Mouse (Mus musculus): ENCODE data around the gene Nedd8. TPM values are rescaled to one million over a fixed set of nuclear protein-coding genes. Genes with fewer than 3 reads are reported as not detected.

The Nedd8 gene
- polyA plus RNA-seq, 1 experiment from 2014 or later = 212 TPM

- Histone ChIP-seq H3K27ac (ENCODE audit: low read length) (no peak overlapping the region), H3K4me1 (ENCODE audit: control insufficient read depth, low read depth, low read length) (no peaks in the 10 kb centered on the region), H3K27me3 (ENCODE audit: control insufficient read depth, insufficient read depth, low read depth, low read length) (no peaks in the 10 kb centered on the region), H3K36me3 (ENCODE audit: control insufficient read depth, insufficient read depth) (no peaks in the 10 kb centered on the region), H3K4me3 (ENCODE audit: low read depth, low read length) (no peak overlapping the region), H3K9ac (ENCODE audit: low read depth, low read length) (no peak overlapping the region), H3K9me3 (replicated peaks; ENCODE audit: control insufficient read depth, low read length) (no peaks in the 10 kb centered on the region), H3K4me2 (ENCODE audit: low read depth, low read length) (no peak overlapping the region)
- 74% methylated on average over 7 of the region's 7 CpGs for WGBS (ENCODE audit: insufficient replicate concordance)
- no peak for ATAC-seq (ENCODE audit: low read depth)
These were observed 20.4 kb downstream of the Nedd8 start for GRCm38 (mm10) chr14:55651528-55651927.

GRCm38 (mm10) chr14:55649884-55650283, 22.0 kb downstream of the Nedd8 start, which contains the start of gene Tssk4:
TSS of gene Tssk4 (plus strand) at chr14:55650184.
- 65% methylated on average over 2 of the region's 2 CpGs for WGBS (ENCODE audit: insufficient replicate concordance)
- no peaks in the 10 kb centered on the region for H3K9me3 ChIP-seq (replicated peaks; ENCODE audit: control insufficient read depth, low read length)
- H3K4me3 ChIP-seq (ENCODE audit: low read depth, low read length) = no peak within 1 kb of the TSS
- H3K36me3 ChIP-seq (ENCODE audit: control insufficient read depth, insufficient read depth) = peaks cover 4% of the 10 kb centered on the region; the same call in 1 of the 2 replicates
- H3K27ac ChIP-seq (ENCODE audit: low read length) = no peak within 1 kb of the TSS
- peaks cover 8% of the 10 kb centered on the region for H3K4me1 ChIP-seq (ENCODE audit: control insufficient read depth, low read depth, low read length)
- ATAC-seq (ENCODE audit: low read depth) = no peak
- H3K4me2 ChIP-seq (ENCODE audit: low read depth, low read length) = no peak within 1 kb of the TSS
- no peak within 1 kb of the TSS for H3K9ac ChIP-seq (ENCODE audit: low read depth, low read length)
- no peaks in the 10 kb centered on the region for H3K27me3 ChIP-seq (ENCODE audit: control insufficient read depth, insufficient read depth, low read depth, low read length)

DNA sequence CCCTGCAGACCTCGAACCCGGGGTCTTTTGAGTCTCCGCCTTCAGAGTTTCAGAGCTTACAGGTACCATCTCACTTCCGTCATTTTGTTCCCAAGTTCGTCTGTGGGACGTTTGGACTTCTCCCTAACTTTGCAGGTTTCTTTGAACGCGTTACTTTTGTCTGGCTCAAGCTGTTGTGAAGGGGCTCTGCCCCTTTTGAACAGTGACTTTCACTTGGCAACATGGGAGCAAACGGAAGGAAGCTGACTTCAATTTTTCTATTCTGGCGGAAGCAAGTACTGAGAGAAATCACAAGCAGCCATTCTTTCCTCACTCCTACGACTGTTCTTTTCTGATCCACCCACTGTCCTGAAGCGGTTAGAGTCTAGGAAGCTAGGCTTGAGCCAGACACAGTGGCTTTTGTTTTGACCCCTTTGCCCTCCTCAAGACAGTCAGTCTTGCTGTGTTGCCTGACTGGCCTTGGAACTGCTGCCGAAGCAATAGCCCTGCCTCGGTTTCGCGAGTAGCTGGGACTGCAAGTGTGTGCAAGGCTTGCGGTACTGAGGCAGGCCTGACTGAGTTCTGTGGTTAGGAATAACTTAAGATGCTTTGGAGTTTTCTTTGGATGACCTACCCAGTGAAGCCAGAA, 27.5 kb downstream of the Nedd8 start:
- Histone ChIP-seq H3K9me3 (replicated peaks; ENCODE audit: control insufficient read depth, low read length) (no peaks in the 10 kb centered on the region), H3K36me3 (ENCODE audit: control insufficient read depth, insufficient read depth) (peaks cover 21% of the 10 kb centered on the region), H3K4me2 (ENCODE audit: low read depth, low read length) (peak overlapping the region; percentile 85), H3K9ac (ENCODE audit: low read depth, low read length) (peak overlapping the region; percentile 98), H3K27ac (ENCODE audit: low read length) (peak overlapping the region; percentile 93), H3K27me3 (ENCODE audit: control insufficient read depth, insufficient read depth, low read depth, low read length) (no peaks in the 10 kb centered on the region), H3K4me3 (ENCODE audit: low read depth, low read length) (peak overlapping the region; percentile 99), H3K4me1 (ENCODE audit: control insufficient read depth, low read depth, low read length) (peaks cover 28% of the 10 kb centered on the region)
- ATAC-seq (ENCODE audit: low read depth) = no peak
- 15% methylated on average over 17 of the region's 17 CpGs for WGBS (ENCODE audit: insufficient replicate concordance)

- Histone ChIP-seq H3K9ac (ENCODE audit: low read depth, low read length) (peak within 1 kb of the TSS; percentile 98), H3K4me3 (ENCODE audit: low read depth, low read length) (peak within 1 kb of the TSS; percentile 99), H3K36me3 (ENCODE audit: control insufficient read depth, insufficient read depth) (peaks cover 27% of the 10 kb centered on the region), H3K9me3 (replicated peaks; ENCODE audit: control insufficient read depth, low read length) (no peaks in the 10 kb centered on the region), H3K27me3 (ENCODE audit: control insufficient read depth, insufficient read depth, low read depth, low read length) (no peaks in the 10 kb centered on the region), H3K4me2 (ENCODE audit: low read depth, low read length) (peak within 1 kb of the TSS; percentile 85), H3K27ac (ENCODE audit: low read length) (peak within 1 kb of the TSS; percentile 93), H3K4me1 (ENCODE audit: control insufficient read depth, low read depth, low read length) (peaks cover 28% of the 10 kb centered on the region)
- ATAC-seq (ENCODE audit: low read depth) = peak; percentile 87
- under 1% methylated on average over 87 of the region's 89 CpGs for WGBS (ENCODE audit: insufficient replicate concordance)
These were observed 28.6 kb downstream of the Nedd8 start, which contains the start of gene Tm9sf1 for GRCm38 (mm10) chr14:55643060-55643907. TSS of gene Tm9sf1 (minus strand) at chr14:55643806.

DNA sequence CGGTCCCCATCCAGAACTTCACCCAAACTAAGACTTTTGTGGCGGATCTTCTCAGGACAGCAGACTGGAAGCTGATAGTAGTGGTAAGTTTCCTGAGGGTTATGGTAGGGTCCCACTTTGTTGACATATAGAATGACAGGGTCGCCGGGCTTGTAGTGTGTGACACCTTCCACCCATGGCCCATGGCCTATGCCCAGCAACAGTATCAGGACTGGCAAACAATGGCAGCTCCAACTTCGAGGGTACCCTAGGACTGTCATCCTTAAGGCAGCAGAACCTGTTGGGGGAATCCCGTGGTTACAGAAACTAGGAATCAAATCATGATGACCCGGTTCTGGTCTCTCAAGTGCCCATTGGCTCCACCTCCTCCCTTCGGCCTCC, 29.3 kb downstream of the Nedd8 start:
- ATAC-seq (ENCODE audit: low read depth) = 0 out of 2 replicates have a peak, but pooled peaks have one; percentile 2
- peak overlapping the region; percentile 99 for H3K4me3 ChIP-seq (ENCODE audit: low read depth, low read length)
- H3K27ac ChIP-seq (ENCODE audit: low read length) = peak overlapping the region; percentile 93
- H3K4me2 ChIP-seq (ENCODE audit: low read depth, low read length) = peak overlapping the region; percentile 85
- H3K4me1 ChIP-seq (ENCODE audit: control insufficient read depth, low read depth, low read length) = peaks cover 28% of the 10 kb centered on the region
- no peaks in the 10 kb centered on the region for H3K9me3 ChIP-seq (replicated peaks; ENCODE audit: control insufficient read depth, low read length)
- peaks cover 32% of the 10 kb centered on the region for H3K36me3 ChIP-seq (ENCODE audit: control insufficient read depth, insufficient read depth)
- WGBS (ENCODE audit: insufficient replicate concordance) = 19% methylated on average over 8 of the region's 8 CpGs
- H3K9ac ChIP-seq (ENCODE audit: low read depth, low read length) = peak overlapping the region; percentile 98
- no peaks in the 10 kb centered on the region for H3K27me3 ChIP-seq (ENCODE audit: control insufficient read depth, insufficient read depth, low read depth, low read length)

DNA sequence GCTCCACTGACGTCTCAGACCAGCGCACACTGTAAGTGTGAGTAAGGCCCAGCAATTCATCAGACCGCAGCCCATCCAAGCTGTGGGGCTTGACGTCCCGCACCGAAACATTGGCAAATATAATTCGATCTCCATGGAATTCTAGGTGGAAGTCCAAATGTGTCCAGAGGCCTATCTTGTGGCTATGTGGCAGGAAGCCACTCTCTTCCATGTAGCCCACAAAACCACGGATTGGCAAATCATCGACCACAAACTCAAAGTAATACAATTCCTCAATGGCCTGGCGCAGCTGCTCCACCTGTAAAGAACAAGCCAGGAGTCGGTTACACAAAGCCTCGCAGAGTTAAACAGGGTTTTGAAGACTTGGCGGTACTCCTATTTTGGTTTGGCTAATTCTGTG, 30.6 kb downstream of the Nedd8 start:
- ATAC-seq (ENCODE audit: low read depth) = no peak
- no peak overlapping the region for H3K4me3 ChIP-seq (ENCODE audit: low read depth, low read length)
- no peak overlapping the region for H3K4me2 ChIP-seq (ENCODE audit: low read depth, low read length)
- H3K9ac ChIP-seq (ENCODE audit: low read depth, low read length) = no peak overlapping the region
- H3K27me3 ChIP-seq (ENCODE audit: control insufficient read depth, insufficient read depth, low read depth, low read length) = no peaks in the 10 kb centered on the region
- peaks cover 34% of the 10 kb centered on the region for H3K36me3 ChIP-seq (ENCODE audit: control insufficient read depth, insufficient read depth)
- H3K27ac ChIP-seq (ENCODE audit: low read length) = no peak overlapping the region
- no peaks in the 10 kb centered on the region for H3K9me3 ChIP-seq (replicated peaks; ENCODE audit: control insufficient read depth, low read length)
- peaks cover 27% of the 10 kb centered on the region for H3K4me1 ChIP-seq (ENCODE audit: control insufficient read depth, low read depth, low read length)
- 81% methylated on average over 13 of the region's 13 CpGs for WGBS (ENCODE audit: insufficient replicate concordance)

DNA sequence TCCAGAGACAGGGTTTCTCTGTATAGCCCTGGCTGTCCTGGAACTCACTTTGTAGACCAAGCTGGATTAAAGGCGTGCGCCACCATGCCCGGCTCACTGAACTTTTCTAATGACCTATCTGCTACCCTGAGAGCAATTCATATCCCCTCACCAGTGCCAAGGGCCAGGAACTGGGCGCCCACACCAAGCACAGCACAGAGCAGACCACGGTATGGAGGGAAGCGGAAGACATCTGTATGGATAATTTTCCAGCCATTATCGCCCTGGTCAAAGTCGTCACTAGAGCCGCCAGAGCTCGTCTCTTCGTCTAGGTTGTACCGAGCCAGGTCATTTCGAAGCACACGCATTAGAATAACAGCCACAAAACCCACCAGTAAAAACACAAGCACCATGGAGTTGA, 31.1 kb downstream of the Nedd8 start:
- Histone ChIP-seq H3K27me3 (ENCODE audit: control insufficient read depth, insufficient read depth, low read depth, low read length) (no peaks in the 10 kb centered on the region), H3K4me1 (ENCODE audit: control insufficient read depth, low read depth, low read length) (peaks cover 25% of the 10 kb centered on the region), H3K4me2 (ENCODE audit: low read depth, low read length) (no peak overlapping the region), H3K36me3 (ENCODE audit: control insufficient read depth, insufficient read depth) (peaks cover 32% of the 10 kb centered on the region), H3K9ac (ENCODE audit: low read depth, low read length) (no peak overlapping the region), H3K4me3 (ENCODE audit: low read depth, low read length) (no peak overlapping the region), H3K9me3 (replicated peaks; ENCODE audit: control insufficient read depth, low read length) (no peaks in the 10 kb centered on the region), H3K27ac (ENCODE audit: low read length) (no peak overlapping the region)
- ATAC-seq (ENCODE audit: low read depth) = no peak
- WGBS (ENCODE audit: insufficient replicate concordance) = 90% methylated on average over 14 of the region's 14 CpGs

DNA sequence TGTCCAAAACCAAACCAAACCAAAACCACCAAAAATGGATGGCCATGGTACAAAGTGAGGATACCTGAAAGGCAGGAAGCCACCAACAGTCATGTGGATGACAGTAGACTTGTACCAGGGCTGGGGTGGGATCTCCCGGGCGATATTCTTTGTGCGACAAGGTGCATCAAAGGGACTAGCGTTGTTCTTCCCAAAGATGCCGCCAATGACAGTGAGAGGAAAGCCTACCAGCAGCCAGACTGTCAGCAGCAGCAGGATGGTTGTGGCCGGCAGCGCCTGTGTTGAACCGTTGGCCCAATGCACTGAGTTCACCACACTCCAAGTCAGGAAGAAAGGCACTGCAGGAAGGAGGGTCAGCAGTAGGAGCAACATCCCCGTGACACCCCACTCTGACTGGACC, 34.1 kb downstream of the Nedd8 start, which contains the start of gene Gm49378:
Gene Gm49378, minus strand, starts transcription at position 101 of the 400 bp plus-strand sequence.
- Histone ChIP-seq H3K4me1 (ENCODE audit: control insufficient read depth, low read depth, low read length) (peaks cover 25% of the 10 kb centered on the region), H3K9me3 (replicated peaks; ENCODE audit: control insufficient read depth, low read length) (no peaks in the 10 kb centered on the region), H3K27me3 (ENCODE audit: control insufficient read depth, insufficient read depth, low read depth, low read length) (no peaks in the 10 kb centered on the region), H3K27ac (ENCODE audit: low read length) (no peak within 1 kb of the TSS), H3K9ac (ENCODE audit: low read depth, low read length) (no peak within 1 kb of the TSS), H3K4me3 (ENCODE audit: low read depth, low read length) (no peak within 1 kb of the TSS), H3K36me3 (ENCODE audit: control insufficient read depth, insufficient read depth) (peaks cover 32% of the 10 kb centered on the region), H3K4me2 (ENCODE audit: low read depth, low read length) (no peak within 1 kb of the TSS)
- no peak for ATAC-seq (ENCODE audit: low read depth)
- 87% methylated on average over 9 of the region's 9 CpGs for WGBS (ENCODE audit: insufficient replicate concordance)
